Mouse (Mus musculus) limb, embryonic 13.5 days (tissue): ENCODE data around the gene Umad1. TPM values are rescaled to one million over a fixed set of nuclear protein-coding genes. Genes with fewer than 3 reads are reported as not detected.

Experiments
- ATAC-seq: fragments of 200-750 bp; cut with Nextera tagmentation; 2 replicates; pipeline ENCODE4 v1.8.0; 2017; ENCODE audit warnings: low read depth, moderate number of reproducible peaks, moderate TSS enrichment; ENCODE audit not compliant: low FRiP score
- H3K27ac ChIP-seq: fragments of 300-500 bp; sonication (generic); 2 replicates; pipeline ENCODE4 v1.5.1; 2015; ENCODE audit warnings: inconsistent platforms, mild to moderate bottlenecking, moderate library complexity
- H3K27me3 ChIP-seq: fragments of 300-500 bp; sonication (generic); 2 replicates; pipeline ENCODE4 v1.6.1; 2015; ENCODE audit warnings: mild to moderate bottlenecking, inconsistent platforms
- H3K36me3 ChIP-seq: fragments of 300-500 bp; sonication (generic); 2 replicates; pipeline ENCODE4 v1.6.1; 2015; ENCODE audit warnings: inconsistent platforms, mild to moderate bottlenecking, moderate library complexity
- H3K4me1 ChIP-seq: fragments of 300-500 bp; sonication (generic); 2 replicates; pipeline ENCODE4 v1.6.1; 2015; ENCODE audit warnings: inconsistent platforms
- H3K4me2 ChIP-seq: fragments of 300-500 bp; sonication (generic); replicated peaks from 2 replicates; pipeline ENCODE4 v1.6.1; 2015; ENCODE audit warnings: inconsistent platforms, mild to moderate bottlenecking, moderate library complexity
- H3K4me3 ChIP-seq: fragments of 300-500 bp; sonication (generic); 2 replicates; pipeline ENCODE4 v1.5.1; 2015; ENCODE audit warnings: moderate library complexity, mild to moderate bottlenecking, inconsistent platforms
- H3K9ac ChIP-seq: fragments of 300-500 bp; sonication (generic); 2 replicates; pipeline ENCODE4 v1.6.1; 2015; ENCODE audit warnings: mild to moderate bottlenecking, inconsistent platforms
- H3K9me3 ChIP-seq: fragments of 300-500 bp; sonication (generic); 2 replicates; pipeline ENCODE4 v1.6.1; 2016; ENCODE audit warnings: inconsistent platforms
- WGBS: fragments of 180-500 bp; shearing (Covaris S2); methylation state at CpG from one replicate; pipeline ENCODE4 v1.1.7; 2015; 5-methylcytosine and 5-hydroxymethylcytosine counted together
- polyA plus RNA-seq: library from polyadenylated mRNA; unstranded; fragments of >200 nt; fragmentation: Nextera tagmentation; extraction: Ambion mirVana; gene quantifications from 2 replicates; pipeline ENCODE4 v1.2.1, GENCODE M21; 2015

The Umad1 gene
- polyA plus RNA-seq, 1 experiment from 2014 or later, result 16.9 TPM

DNA sequence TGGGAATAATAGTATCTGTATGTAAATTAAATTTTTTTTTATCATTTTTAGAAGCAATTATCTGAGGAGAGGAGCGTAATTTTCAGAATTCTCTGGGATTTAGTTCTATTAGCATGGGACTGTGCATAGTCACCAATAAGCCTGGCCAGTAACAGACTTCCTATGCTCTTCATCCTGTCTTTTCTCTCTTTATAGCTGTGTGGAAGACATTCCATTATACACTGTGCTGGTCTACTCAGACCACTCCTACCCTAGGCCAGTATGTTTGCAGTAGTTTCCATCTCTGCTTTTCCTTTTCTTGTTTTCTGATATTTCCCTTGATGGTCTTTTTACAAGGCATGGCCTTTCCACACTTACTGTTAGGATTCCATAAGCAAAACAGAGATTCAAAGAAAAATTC, 74.3 kb downstream of the Umad1 start:
- Histone ChIP-seq H3K4me2 (no peak overlapping the region), H3K4me3 (no peak overlapping the region), H3K9ac (no peak overlapping the region), H3K27me3 (no peaks in the 10 kb centered on the region), H3K4me1 (peaks cover 11% of the 10 kb centered on the region), H3K9me3 (no peaks in the 10 kb centered on the region), H3K36me3 (no peaks in the 10 kb centered on the region), H3K27ac (no peak overlapping the region)
- WGBS, result 89% methylated on average over 1 of the region's 1 CpGs
- ATAC-seq, result peak; percentile 54; the same call in 1 of the 2 replicates

DNA sequence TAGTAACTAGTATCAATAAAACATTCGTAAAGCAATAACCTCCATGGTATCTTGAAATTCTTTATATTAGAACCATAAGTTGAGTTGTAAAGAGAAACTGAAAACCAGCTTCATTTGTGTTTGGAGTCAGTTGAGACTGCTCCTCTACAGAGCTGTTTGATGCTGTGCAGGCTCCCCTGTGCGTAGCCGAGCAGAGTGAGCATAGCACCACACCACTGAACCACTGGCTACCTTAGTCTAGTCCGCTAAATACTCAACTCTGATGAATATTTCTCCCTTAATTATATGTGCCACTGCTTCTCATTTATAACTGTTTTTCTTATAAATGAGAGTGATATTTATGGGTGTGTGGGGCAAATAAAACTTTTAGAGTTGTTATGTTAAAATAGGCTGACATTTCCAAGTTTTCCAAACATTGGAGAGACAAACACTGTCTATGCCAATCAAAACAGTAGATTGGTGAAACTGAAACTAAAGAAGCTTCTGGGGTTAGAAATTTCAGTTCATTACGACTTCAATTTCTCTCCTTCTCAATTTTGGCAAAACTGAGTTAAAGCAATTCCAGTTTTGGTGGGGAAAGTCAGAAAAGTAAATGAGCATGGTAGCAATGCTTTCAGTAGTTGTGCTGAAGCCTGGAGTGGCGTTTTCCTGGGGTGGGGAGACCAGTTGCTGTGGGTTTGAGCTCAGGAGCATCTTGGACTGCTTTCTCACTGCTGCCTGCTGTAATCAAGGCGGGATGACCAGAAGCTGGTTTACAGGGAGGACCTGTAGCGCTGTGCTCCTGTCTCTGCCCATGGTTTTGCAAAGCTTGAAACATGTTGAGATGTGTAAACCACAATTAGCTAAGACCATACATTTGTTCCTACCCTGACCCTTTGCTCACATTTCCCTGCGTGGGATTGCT, 77.7 kb downstream of the Umad1 start:
- peaks cover 16% of the 10 kb centered on the region for H3K4me1 ChIP-seq
- H3K27ac ChIP-seq, result no peak overlapping the region
- no peaks in the 10 kb centered on the region for H3K27me3 ChIP-seq
- WGBS, result 57% methylated on average over 9 of the region's 9 CpGs
- no peaks in the 10 kb centered on the region for H3K9me3 ChIP-seq
- H3K4me2 ChIP-seq, result peak overlapping the region; percentile 27; the same call in 1 of the 2 replicates
- no peak overlapping the region for H3K9ac ChIP-seq
- no peaks in the 10 kb centered on the region for H3K36me3 ChIP-seq
- ATAC-seq, result 0 out of 2 replicates have a peak, but pooled peaks have one; percentile 72
- no peak overlapping the region for H3K4me3 ChIP-seq

DNA sequence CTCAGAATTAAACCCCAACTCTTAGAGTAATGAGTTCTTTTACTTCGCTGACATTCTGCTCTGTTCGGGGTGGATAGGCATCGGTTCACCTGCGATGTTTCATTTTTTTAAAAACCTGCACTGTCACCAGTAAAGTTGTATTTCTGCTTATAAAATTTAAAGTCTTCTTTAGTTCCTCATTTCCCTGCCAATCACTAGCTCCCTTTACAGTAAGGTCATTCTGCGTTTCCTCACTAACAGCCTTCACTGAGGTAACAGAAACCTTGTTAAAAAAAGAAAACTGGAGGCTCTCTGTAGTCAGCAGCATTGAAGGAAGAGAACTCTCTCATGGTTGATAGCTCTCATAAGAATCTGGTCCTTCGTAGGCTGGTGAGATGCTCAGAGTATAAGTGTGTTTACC, 80.4 kb downstream of the Umad1 start:
- 72% methylated on average over 6 of the region's 6 CpGs for WGBS
- Histone ChIP-seq H3K36me3 (no peaks in the 10 kb centered on the region), H3K27me3 (no peaks in the 10 kb centered on the region), H3K9me3 (no peaks in the 10 kb centered on the region), H3K27ac (no peak overlapping the region), H3K4me1 (peaks cover 13% of the 10 kb centered on the region), H3K9ac (no peak overlapping the region), H3K4me3 (no peak overlapping the region), H3K4me2 (no peak overlapping the region)
- ATAC-seq, result no peak

DNA sequence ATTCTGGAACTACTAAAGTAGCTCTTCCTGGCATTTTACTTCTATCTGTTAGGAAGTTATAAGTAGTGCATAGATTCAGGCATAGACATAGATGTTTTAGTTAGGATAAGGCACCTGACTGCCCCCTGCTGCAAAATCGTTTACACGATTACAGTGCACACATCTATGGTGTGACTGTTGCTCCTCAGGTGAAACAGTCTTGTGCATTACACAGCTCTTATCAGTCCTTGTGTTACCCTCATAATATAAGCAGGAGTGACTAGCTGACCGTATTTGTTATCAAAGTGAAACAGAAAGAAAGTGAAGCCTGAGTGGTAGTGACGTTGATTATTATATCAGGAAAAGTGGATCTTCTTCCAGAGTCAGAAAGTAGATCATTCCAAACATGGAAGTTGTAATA, 84.2 kb downstream of the Umad1 start:
- WGBS, result 93% methylated on average over 4 of the region's 4 CpGs
- H3K9ac ChIP-seq, result no peak overlapping the region
- no peaks in the 10 kb centered on the region for H3K9me3 ChIP-seq
- no peaks in the 10 kb centered on the region for H3K27me3 ChIP-seq
- no peak overlapping the region for H3K4me2 ChIP-seq
- no peak for ATAC-seq
- no peak overlapping the region for H3K27ac ChIP-seq
- H3K4me1 ChIP-seq, result peaks cover 8% of the 10 kb centered on the region; the same call in 1 of the 2 replicates
- no peak overlapping the region for H3K4me3 ChIP-seq
- no peaks in the 10 kb centered on the region for H3K36me3 ChIP-seq

DNA sequence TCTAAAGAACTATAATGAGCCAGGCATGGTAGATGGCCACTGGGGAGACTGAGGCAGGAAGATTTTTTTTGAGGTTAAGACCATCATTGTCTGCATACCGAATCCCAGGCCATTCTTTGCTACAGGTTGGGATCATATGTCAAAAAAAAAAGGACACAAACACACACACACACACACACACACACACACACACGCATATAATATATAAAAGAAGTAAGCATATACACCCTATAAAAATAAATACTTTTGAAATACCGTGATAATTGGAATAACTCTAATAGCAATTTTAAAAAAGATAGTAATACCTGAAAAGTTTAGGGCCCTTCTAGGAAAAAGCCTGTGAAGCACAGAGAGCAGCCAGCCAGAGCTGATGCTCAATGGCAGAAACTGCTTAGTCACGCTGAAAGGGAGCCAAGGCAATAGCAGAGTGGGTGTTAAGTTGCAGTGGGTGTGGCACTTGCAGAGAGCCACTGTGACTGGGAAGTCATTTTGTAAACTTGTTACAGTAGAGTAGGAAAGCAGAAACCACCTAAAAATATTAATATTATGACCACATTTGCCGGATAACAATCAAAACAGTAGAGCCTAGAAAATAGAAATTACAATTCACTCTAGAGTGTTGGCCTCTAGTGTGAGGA, 86.2 kb downstream of the Umad1 start:
- no peak overlapping the region for H3K9ac ChIP-seq
- H3K4me2 ChIP-seq, result no peak overlapping the region
- peaks cover 12% of the 10 kb centered on the region; the same call in 1 of the 2 replicates for H3K4me1 ChIP-seq
- ATAC-seq, result 0 out of 2 replicates have a peak, but pooled peaks have one; percentile 54
- no peaks in the 10 kb centered on the region for H3K9me3 ChIP-seq
- H3K36me3 ChIP-seq, result no peaks in the 10 kb centered on the region
- no peak overlapping the region for H3K27ac ChIP-seq
- H3K4me3 ChIP-seq, result no peak overlapping the region
- 60% methylated on average over 5 of the region's 5 CpGs for WGBS
- H3K27me3 ChIP-seq, result no peaks in the 10 kb centered on the region

DNA sequence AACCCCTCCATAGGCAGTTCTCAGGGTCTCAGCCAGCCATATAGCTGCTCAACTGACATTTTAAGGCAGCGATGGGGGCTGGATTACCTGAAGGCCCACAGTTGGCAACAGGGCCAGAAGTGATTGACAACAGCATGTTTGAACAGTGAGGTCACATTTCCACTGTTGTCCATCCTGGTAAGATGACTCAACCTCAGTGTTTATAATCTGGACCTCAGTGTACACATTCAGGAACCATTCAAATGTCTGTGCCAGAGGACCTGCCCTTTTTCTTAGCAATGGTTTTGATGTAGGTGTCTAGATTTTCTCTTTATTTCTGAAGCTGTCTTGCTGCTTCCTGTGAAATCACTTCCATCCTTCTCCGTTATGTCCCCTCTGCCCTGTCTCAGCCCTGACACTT, 88.1 kb downstream of the Umad1 start:
- Histone ChIP-seq H3K4me1 (peaks cover 25% of the 10 kb centered on the region), H3K9ac (no peak overlapping the region), H3K4me2 (no peak overlapping the region), H3K27me3 (no peaks in the 10 kb centered on the region), H3K36me3 (no peaks in the 10 kb centered on the region), H3K27ac (no peak overlapping the region), H3K4me3 (no peak overlapping the region), H3K9me3 (no peaks in the 10 kb centered on the region)
- ATAC-seq, result no peak
- WGBS, result 90% methylated on average over 2 of the region's 2 CpGs

DNA sequence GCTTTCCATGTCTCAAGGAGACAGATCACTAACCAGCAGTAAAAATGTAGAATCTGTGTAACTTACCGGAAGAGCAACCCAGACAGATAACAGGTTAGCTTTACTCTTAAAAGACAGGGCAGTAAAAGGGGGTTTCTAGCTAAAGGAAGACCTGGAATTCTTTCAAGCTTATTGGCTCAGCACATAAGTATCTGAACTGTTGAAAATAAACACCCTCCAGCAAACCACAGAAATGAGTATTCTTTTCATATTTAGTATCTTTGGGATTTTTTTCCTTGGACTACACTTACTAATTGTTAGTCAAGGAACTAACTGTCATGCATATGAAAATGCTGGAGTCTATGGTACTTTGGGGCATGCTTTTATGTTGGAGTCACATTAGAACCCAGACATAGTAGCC, 89.3 kb downstream of the Umad1 start:
- no peak overlapping the region for H3K9ac ChIP-seq
- no peaks in the 10 kb centered on the region for H3K9me3 ChIP-seq
- no peak overlapping the region for H3K27ac ChIP-seq
- WGBS, result 75% methylated on average over 1 of the region's 1 CpGs
- no peak overlapping the region for H3K4me3 ChIP-seq
- H3K36me3 ChIP-seq, result no peaks in the 10 kb centered on the region
- H3K27me3 ChIP-seq, result no peaks in the 10 kb centered on the region
- H3K4me2 ChIP-seq, result no peak overlapping the region
- ATAC-seq, result no peak
- peaks cover 37% of the 10 kb centered on the region for H3K4me1 ChIP-seq

DNA sequence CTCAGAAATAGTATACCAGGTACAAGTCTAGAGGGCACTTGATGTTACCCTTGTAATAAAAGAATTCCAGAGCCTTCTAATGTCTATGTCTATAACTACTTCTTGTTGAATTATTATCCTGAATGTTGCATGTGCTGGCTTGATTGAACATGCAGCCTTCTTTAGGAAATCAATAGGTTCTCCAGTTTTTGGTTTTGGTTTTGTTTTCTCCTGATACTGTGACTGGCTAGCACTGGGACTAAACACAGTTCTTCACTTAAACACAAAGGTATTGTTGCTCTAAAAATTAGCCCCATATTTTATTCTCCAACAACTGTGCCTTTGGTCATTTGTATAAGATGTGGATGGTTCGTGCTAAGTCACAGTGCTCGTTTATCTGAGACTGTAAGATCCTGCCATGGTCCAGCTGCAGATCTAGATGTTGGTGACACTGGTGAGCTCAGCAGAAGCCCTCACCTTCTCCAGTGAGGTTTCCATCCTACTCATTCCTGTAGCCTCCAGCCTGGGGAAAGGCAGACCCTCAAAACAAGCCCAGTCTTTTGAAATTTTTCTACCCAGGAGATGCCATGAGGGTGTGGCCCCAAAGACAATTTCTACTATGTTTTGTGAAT, 90.1 kb downstream of the Umad1 start:
- Histone ChIP-seq H3K27ac (no peak overlapping the region), H3K4me1 (peaks cover 45% of the 10 kb centered on the region), H3K27me3 (no peaks in the 10 kb centered on the region), H3K9ac (no peak overlapping the region), H3K4me3 (no peak overlapping the region), H3K9me3 (no peaks in the 10 kb centered on the region), H3K36me3 (no peaks in the 10 kb centered on the region), H3K4me2 (no peak overlapping the region)
- ATAC-seq, result no peak
- WGBS, result 85% methylated on average over 2 of the region's 2 CpGs

DNA sequence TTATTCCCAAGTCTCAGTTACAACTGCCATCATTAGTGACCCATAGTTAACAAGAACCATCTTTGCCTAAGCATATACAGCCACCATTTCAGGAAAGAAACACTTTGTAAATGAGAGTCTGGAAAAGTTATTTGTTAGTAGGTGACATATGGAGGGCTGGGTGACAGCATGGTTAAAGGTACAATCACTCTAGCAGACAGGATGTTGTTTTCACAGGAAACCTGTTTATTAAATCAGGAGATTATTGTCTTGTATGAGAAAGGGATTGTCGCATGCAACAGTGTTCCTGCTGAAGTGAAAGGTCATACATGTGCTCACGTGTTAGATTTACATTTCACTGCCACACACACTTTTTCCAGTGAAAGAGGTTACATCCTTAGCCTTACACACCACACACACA, 92.4 kb downstream of the Umad1 start:
- no peak overlapping the region for H3K4me2 ChIP-seq
- H3K9me3 ChIP-seq, result no peaks in the 10 kb centered on the region
- no peak overlapping the region for H3K4me3 ChIP-seq
- no peaks in the 10 kb centered on the region for H3K36me3 ChIP-seq
- peaks cover 51% of the 10 kb centered on the region for H3K4me1 ChIP-seq
- H3K27ac ChIP-seq, result no peak overlapping the region; the same call in 1 of the 2 replicates
- ATAC-seq, result no peak
- H3K27me3 ChIP-seq, result no peaks in the 10 kb centered on the region
- H3K9ac ChIP-seq, result no peak overlapping the region
- 56% methylated on average over 2 of the region's 2 CpGs for WGBS

DNA sequence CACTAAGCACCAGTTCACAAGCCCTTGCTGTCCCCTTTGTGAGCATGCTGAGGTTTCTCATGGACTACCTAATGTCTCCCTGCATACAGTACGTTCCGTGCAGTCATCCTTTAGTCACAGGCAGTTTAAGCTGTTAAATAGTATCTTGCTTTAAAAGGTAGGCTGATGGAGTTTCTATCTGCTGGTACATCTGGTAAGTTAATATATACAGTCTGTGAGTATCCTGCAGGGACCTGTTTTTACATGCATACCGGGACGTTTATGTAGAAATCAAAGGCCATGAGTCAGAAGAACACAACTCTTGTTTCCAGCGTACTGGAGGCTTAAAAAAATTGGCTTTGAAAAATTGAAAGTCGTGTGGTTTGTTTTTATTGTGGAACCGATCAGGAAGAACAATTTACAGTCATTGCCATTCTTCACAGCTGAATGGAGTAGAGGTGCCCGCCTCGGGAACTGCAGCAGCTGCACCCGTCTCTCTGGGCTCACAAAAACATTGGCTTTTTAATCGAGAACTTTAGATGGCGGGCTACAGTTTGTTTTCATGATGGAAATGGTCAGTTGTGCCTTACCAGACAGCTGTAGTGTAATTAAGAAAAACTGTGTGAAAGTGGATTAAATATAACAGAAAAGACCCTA, 93.6 kb downstream of the Umad1 start:
- 9% methylated on average over 12 of the region's 12 CpGs for WGBS
- Histone ChIP-seq H3K27ac (peak overlapping the region; percentile 29), H3K4me1 (peaks cover 51% of the 10 kb centered on the region), H3K4me3 (0 out of 2 replicates have a peak overlapping the region, but pooled peaks have one; percentile 10), H3K9me3 (no peaks in the 10 kb centered on the region), H3K4me2 (peak overlapping the region; percentile 52), H3K9ac (no peak overlapping the region), H3K27me3 (no peaks in the 10 kb centered on the region), H3K36me3 (no peaks in the 10 kb centered on the region)
- ATAC-seq, result peak; percentile 89

DNA sequence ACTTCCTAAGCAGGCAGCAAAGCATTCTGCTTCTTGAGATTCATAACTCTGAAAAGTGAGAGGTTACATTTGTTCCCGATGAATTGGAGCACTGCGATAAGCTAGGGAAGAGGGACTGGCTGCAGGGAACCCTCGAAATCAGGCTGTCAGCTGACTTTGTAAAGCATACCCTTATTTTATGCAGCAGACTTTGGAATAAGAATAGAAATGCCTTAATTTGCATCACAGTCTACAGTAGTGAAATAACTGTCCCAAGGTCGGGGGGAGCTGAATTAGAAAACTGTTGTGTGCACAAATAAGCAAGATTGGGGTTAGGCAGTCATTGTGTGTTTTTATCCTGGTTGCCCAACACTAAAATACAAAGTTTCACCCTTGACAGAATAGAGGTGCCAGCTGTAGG, 94.4 kb downstream of the Umad1 start:
- Histone ChIP-seq H3K4me2 (no peak overlapping the region; the same call in 1 of the 2 replicates), H3K4me1 (peaks cover 51% of the 10 kb centered on the region), H3K4me3 (no peak overlapping the region), H3K36me3 (no peaks in the 10 kb centered on the region), H3K9me3 (no peaks in the 10 kb centered on the region), H3K27ac (peak overlapping the region; percentile 33), H3K27me3 (no peaks in the 10 kb centered on the region), H3K9ac (no peak overlapping the region)
- WGBS, result 60% methylated on average over 4 of the region's 4 CpGs
- no peak for ATAC-seq

DNA sequence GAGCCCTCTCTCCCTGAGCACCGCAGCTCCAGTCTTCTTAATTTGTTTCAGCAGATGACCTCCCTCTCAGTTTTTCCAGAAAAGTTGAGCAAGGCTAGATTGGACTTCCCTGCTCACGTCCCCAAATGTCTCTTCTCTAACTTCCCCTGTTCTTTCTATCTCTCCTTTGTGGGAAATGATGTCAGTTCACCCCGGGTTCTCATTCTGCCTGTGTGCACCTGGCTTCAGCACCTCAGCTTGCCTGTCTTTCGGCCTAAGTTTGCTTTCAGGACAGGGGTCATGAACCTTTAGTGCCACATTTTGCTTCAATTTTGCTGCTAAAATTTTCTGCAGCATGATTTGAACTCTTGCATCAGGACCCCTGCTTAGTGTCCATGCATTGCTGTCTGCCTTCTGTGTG, 95.8 kb downstream of the Umad1 start:
- WGBS, result 83% methylated on average over 4 of the region's 4 CpGs
- Histone ChIP-seq H3K9ac (no peak overlapping the region), H3K9me3 (no peaks in the 10 kb centered on the region), H3K4me3 (no peak overlapping the region), H3K4me2 (no peak overlapping the region), H3K27me3 (no peaks in the 10 kb centered on the region), H3K36me3 (no peaks in the 10 kb centered on the region), H3K4me1 (peaks cover 43% of the 10 kb centered on the region), H3K27ac (no peak overlapping the region)
- ATAC-seq, result no peak
